ENCODE assay signal across 12 mouse cellular contexts in genomic region chr19:27147404-27147803, GRCm38 (mm10).
A peak's percentile ranks its signal among the peaks of the same experiment; 100 is the strongest.
DNase-seq lines count a peak whose midpoint lies in the region; ATAC-seq lines count a peak whose summit lies in the region.
"Had no signal": no experiment of that assay in that cellular context is flagged by ENCODE, and none has a peak within 500 bp of the region (broad histone marks: within the 10 kb centered on the region; RNA-seq: fewer than 3 reads in every experiment).

No protein-coding gene starts in this region.

- H3K4me2 ChIP-seq in heart, embryonic 16.5 days (ENCODE audit: low read depth, low read length): peak overlapping the region; percentile 5; the same call in 1 of the 2 replicates
- H3K4me2 ChIP-seq: embryonic facial prominence, embryonic 15.5 days; hindbrain, embryonic 15.5 days had no signal

- no peaks in the 10 kb centered on the region for H3K27me3 ChIP-seq in heart, embryonic 16.5 days (ENCODE audit: control insufficient read depth, insufficient read depth, low read length)
- no peaks in the 10 kb centered on the region for H3K27me3 ChIP-seq in limb, embryonic 10.5 days (ENCODE audit: low read depth, poor library complexity, severe bottlenecking)
- H3K27me3 ChIP-seq: embryonic facial prominence, embryonic 15.5 days; hindbrain, embryonic 15.5 days had no signal

- no peak overlapping the region for H3K4me3 ChIP-seq in heart, embryonic 16.5 days (ENCODE audit: low read length)
- no peak overlapping the region for H3K4me3 ChIP-seq in limb, embryonic 10.5 days
- H3K4me3 ChIP-seq: embryonic facial prominence, embryonic 15.5 days; hindbrain, embryonic 15.5 days had no signal

- WGBS in heart, embryonic 16.5 days: 40% methylated on average over 12 of the region's 12 CpGs
- WGBS in limb, embryonic 10.5 days: 88% methylated on average over 12 of the region's 12 CpGs

- peak; percentile 71 for DNase-seq in gastrocnemius, adult 18-20 months (ENCODE audit: low spot score)
- no peak for DNase-seq in gastrocnemius, postnatal 4 days (ENCODE audit: low spot score in 2 of 2)
- DNase-seq in adrenal gland, postnatal 14 days: peak; percentile 66
- peak; percentile 39 for DNase-seq in kidney, postnatal 14 days
- DNase-seq in limb, embryonic 10.5 days (ENCODE audit: low spot score): no peak
- DNase-seq in left cerebral cortex, postnatal 36 days (ENCODE audit: low spot score in 2 of 2): no peak
- DNase-seq: cerebellum, adult 11-12 months; thymus, postnatal 14 days had no signal

- no peaks in the 10 kb centered on the region for H3K36me3 ChIP-seq in heart, embryonic 16.5 days (ENCODE audit: control insufficient read depth, insufficient read depth)
- H3K36me3 ChIP-seq in limb, embryonic 10.5 days: no peaks in the 10 kb centered on the region
- H3K36me3 ChIP-seq: embryonic facial prominence, embryonic 15.5 days; hindbrain, embryonic 15.5 days had no signal

- peaks cover 2% of the 10 kb centered on the region; the same call in 1 of the 2 replicates for H3K4me1 ChIP-seq in heart, embryonic 16.5 days (ENCODE audit: control insufficient read depth, insufficient read depth, low read length)
- peaks cover 4% of the 10 kb centered on the region; the same call in 1 of the 2 replicates for H3K4me1 ChIP-seq in limb, embryonic 10.5 days
- H3K4me1 ChIP-seq: embryonic facial prominence, embryonic 15.5 days had no signal

- peak; percentile 45; the same call in 1 of the 2 replicates for ATAC-seq in heart, embryonic 16.5 days (replicated peaks; ENCODE audit: extremely low read depth, insufficient read depth, low FRiP score)
- ATAC-seq in cerebellum, adult (ENCODE audit: insufficient number of reproducible peaks, low FRiP score, low TSS enrichment): no peak

- H3K9ac ChIP-seq in heart, embryonic 16.5 days (ENCODE audit: low read length): no peak overlapping the region
- H3K9ac ChIP-seq: embryonic facial prominence, embryonic 15.5 days; hindbrain, embryonic 15.5 days had no signal

- intact Hi-C loops in left cerebral cortex, postnatal 36 days (cut with DNase I): no loop called here

- H3K9me3 ChIP-seq in heart, embryonic 16.5 days (replicated peaks; ENCODE audit: control insufficient read depth, low read length): no peaks in the 10 kb centered on the region; the same call in 1 of the 2 replicates
- H3K9me3 ChIP-seq in limb, embryonic 10.5 days (replicated peaks): no peaks in the 10 kb centered on the region
- H3K9me3 ChIP-seq: embryonic facial prominence, embryonic 15.5 days; hindbrain, embryonic 15.5 days had no signal

- H3K27ac ChIP-seq in heart, embryonic 16.5 days (ENCODE audit: low read length): no peak overlapping the region
- no peak overlapping the region for H3K27ac ChIP-seq in limb, embryonic 10.5 days
- H3K27ac ChIP-seq: embryonic facial prominence, embryonic 15.5 days; hindbrain, embryonic 15.5 days had no signal

Comparison
In these comparisons a context has a peak if more than half of its experiments do, and no peak if none do; other contexts are left out.
1. DNase-seq: peak in gastrocnemius, adult 18-20 months (single experiment), adrenal gland, postnatal 14 days (single experiment) and kidney, postnatal 14 days (single experiment); none in gastrocnemius, postnatal 4 days (0 of 2), limb, embryonic 10.5 days (single experiment) and left cerebral cortex, postnatal 36 days (0 of 2).